Mouse (Mus musculus): ENCODE measurements around the gene Tspan33.

GRCm38 (mm10) chr6:29726576-29727200, 32.7 kb downstream of the Tspan33 start:
- no peak for TF ChIP-seq CTCF (IDR thresholded peaks at IDR 0.05; ENCODE audit: low read depth, low read length)
- no peak for TF ChIP-seq EP300 (IDR thresholded peaks at IDR 0.05; ENCODE audit: insufficient read depth, low read depth, low read length)
- TF ChIP-seq POLR2A (IDR thresholded peaks at IDR 0.05; ENCODE audit: insufficient read depth, low read length) = no peak
